Mouse (Mus musculus) intestine, embryonic 16.5 days (tissue): ENCODE data around the gene Bnipl. TPM values are rescaled to one million over a fixed set of nuclear protein-coding genes. Genes with fewer than 3 reads are reported as not detected.

Experiments
- polyA plus RNA-seq: library from polyadenylated mRNA; unstranded; fragments of >200 nt; fragmentation: Nextera tagmentation; extraction: Ambion mirVana; gene quantifications from 2 replicates; pipeline ENCODE4 v1.2.1, GENCODE M21; 2015

Bnipl gene
- polyA plus RNA-seq, 1 experiment from 2014 or later: 0.72 TPM

Other genes with a start within 250 kb of the Bnipl start
- 16.9 and 17.6 TPM in 2 replicates for gene Zfp687, start 235.7 kb downstream of the Bnipl start, polyA plus RNA-seq
- gene Psmd4, start 208.6 kb downstream of the Bnipl start, polyA plus RNA-seq: 196 and 226 TPM in 2 replicates
- 14.5 and 15.5 TPM in 2 replicates for gene Pip5k1a, start 144.3 kb downstream of the Bnipl start, polyA plus RNA-seq
- gene Vps72, start 140.2 kb downstream of the Bnipl start, polyA plus RNA-seq: 110 and 120 TPM in 2 replicates
- gene Tmod4, start 126.7 kb downstream of the Bnipl start, polyA plus RNA-seq: 1.1 and 1.2 TPM in 2 replicates
- 56.9 and 62.2 TPM in 2 replicates for gene Scnm1, start 117.2 kb downstream of the Bnipl start, polyA plus RNA-seq
- gene Lysmd1, start 117.1 kb downstream of the Bnipl start, polyA plus RNA-seq: 9.8 and 11.0 TPM in 2 replicates
- 4.9 and 5.3 TPM in 2 replicates for gene Tnfaip8l2, start 108.8 kb downstream of the Bnipl start, polyA plus RNA-seq
- gene Sema6c, start 90.7 kb downstream of the Bnipl start, polyA plus RNA-seq: 1.1 and 2.3 TPM in 2 replicates
- 5.7 and 6.0 TPM in 2 replicates for gene Gabpb2, start 33.3 kb downstream of the Bnipl start, polyA plus RNA-seq
- gene Cdc42se1, start 22.5 kb downstream of the Bnipl start, polyA plus RNA-seq: 67.8 and 73.8 TPM in 2 replicates
- 15.0 and 15.5 TPM in 2 replicates for gene Mllt11, start 19.0 kb downstream of the Bnipl start, polyA plus RNA-seq
- 0.17 and 0.29 TPM in 2 replicates for gene Gm128, start 9.6 kb downstream of the Bnipl start, polyA plus RNA-seq
- 39.8 and 41.4 TPM in 2 replicates for gene Mindy1, start 30.2 kb upstream of the Bnipl start, polyA plus RNA-seq
- gene Prune1, start 30.9 kb upstream of the Bnipl start, polyA plus RNA-seq: 15.0 and 16.1 TPM in 2 replicates
- gene Anxa9, start 56.0 kb upstream of the Bnipl start, polyA plus RNA-seq: 1.9 and 2.0 TPM in 2 replicates
- 165 and 168 TPM in 2 replicates for gene Cers2, start 63.6 kb upstream of the Bnipl start, polyA plus RNA-seq
- 24.6 and 24.8 TPM in 2 replicates for gene Setdb1, start 106.0 kb upstream of the Bnipl start, polyA plus RNA-seq
- not detected in 2 replicates for gene 4930558C23Rik, start 151.6 kb upstream of the Bnipl start, polyA plus RNA-seq
- gene Arnt, start 183.2 kb upstream of the Bnipl start, polyA plus RNA-seq: 30.8 and 31.9 TPM in 2 replicates
- gene Ctsk, start 248.1 kb upstream of the Bnipl start, polyA plus RNA-seq: 8.0 and 8.7 TPM in 2 replicates